Mouse (Mus musculus): ENCODE data around the gene Hist1h2ad.
"Not testable (repeated sequence)": the region's sequence is repeated elsewhere in the genome, so short reads cannot be mapped to it uniquely, and the experiment has no call there.

The Hist1h2ad gene

GRCm38 (mm10) chr13:23542225-23542980, 31.8 kb upstream of the Hist1h2ad start:
- DNase-seq: not testable (repeated sequence)

- peak; percentile 74 for DNase-seq
Observed at GRCm38 (mm10) chr13:23542999-23543607, 31.1 kb upstream of the Hist1h2ad start, which contains the start of gene Hist1h2bh. Gene Hist1h2bh, minus strand, starts transcription at chr13:23543392.

- peak; percentile 86 to 88 for DNase-seq
Observed at GRCm38 (mm10) chr13:23543965-23544786, 30.0 kb upstream of the Hist1h2ad start, which contains the start of gene Hist1h3f. Gene Hist1h3f, plus strand, starts transcription at chr13:23544052.

- not testable (repeated sequence) for DNase-seq
Observed at GRCm38 (mm10) chr13:23544787-23545120, 29.4 kb upstream of the Hist1h2ad start.

- DNase-seq: no peak
Observed at GRCm38 (mm10) chr13:23546694-23547093, 27.5 kb upstream of the Hist1h2ad start.

GRCm38 (mm10) chr13:23550761-23551145, 23.4 kb upstream of the Hist1h2ad start:
- no peak for DNase-seq

- peak; percentile 84 to 87 for DNase-seq
Observed at GRCm38 (mm10) chr13:23551146-23551834, 22.9 kb upstream of the Hist1h2ad start, which contains the start of gene Hist1h4f. Gene Hist1h4f, minus strand, starts transcription at chr13:23551648.

GRCm38 (mm10) chr13:23551931-23552914, 22.0 kb upstream of the Hist1h2ad start:
- DNase-seq: no peak

- no peak for DNase-seq
Observed at GRCm38 (mm10) chr13:23552962-23553361, 21.2 kb upstream of the Hist1h2ad start, which contains the start of gene Hist1h1d. Gene Hist1h1d, plus strand, starts transcription at chr13:23553262.

- DNase-seq: no peak
Observed at GRCm38 (mm10) chr13:23554393-23554792, 19.8 kb upstream of the Hist1h2ad start.

GRCm38 (mm10) chr13:23554925-23555838, 19.0 kb upstream of the Hist1h2ad start:
- DNase-seq: peak; percentile 75 to 77

- DNase-seq: peak; percentile 65 to 72
Observed at GRCm38 (mm10) chr13:23555839-23556416, 18.3 kb upstream of the Hist1h2ad start.

GRCm38 (mm10) chr13:23556906-23557305, 17.3 kb upstream of the Hist1h2ad start:
- no peak for DNase-seq

- not testable (repeated sequence) for DNase-seq
Observed at GRCm38 (mm10) chr13:23560699-23561098, 13.5 kb upstream of the Hist1h2ad start.

GRCm38 (mm10) chr13:23561531-23561882, 12.7 kb upstream of the Hist1h2ad start:
- not testable (repeated sequence) for DNase-seq

- DNase-seq: peak; percentile 93
Observed at GRCm38 (mm10) chr13:23561883-23562659, 12.1 kb upstream of the Hist1h2ad start, which contains the start of gene Hist1h3e. Gene Hist1h3e, minus strand, starts transcription at chr13:23562369.

- DNase-seq: peak; percentile 62 to 63
Observed at GRCm38 (mm10) chr13:23562699-23563462, 11.3 kb upstream of the Hist1h2ad start.

- no peak for DNase-seq
Observed at GRCm38 (mm10) chr13:23564482-23564881, 9.7 kb upstream of the Hist1h2ad start.

Data from B cell, adult 2 months (primary cell).